Mouse (Mus musculus): ENCODE data around the gene Hyal1. TPM values are rescaled to one million over a fixed set of nuclear protein-coding genes. Genes with fewer than 3 reads are reported as not detected.

Gene Hyal1
- polyA plus RNA-seq, 1 experiment from 2014 or later: 3.2 TPM

GRCm38 (mm10) chr9:107575579-107576356 lies 959 bp upstream of the Hyal1 start:
- peaks cover 90% of the 10 kb centered on the region for H3K4me1 ChIP-seq (replicated peaks)
- no peaks in the 10 kb centered on the region for H3K27me3 ChIP-seq
- peak overlapping the region; percentile 0; the same call in 1 of the 2 replicates for H3K4me2 ChIP-seq
- peak overlapping the region; percentile 84 for H3K27ac ChIP-seq (replicated peaks)
- ATAC-seq (ENCODE audit: insufficient read depth): no peak
- H3K4me3 ChIP-seq (replicated peaks): no peak overlapping the region
- WGBS (ENCODE audit: insufficient replicate concordance): 73% methylated on average over 14 of the region's 14 CpGs
- no peaks in the 10 kb centered on the region for H3K9me3 ChIP-seq (replicated peaks)
- no peak overlapping the region for H3K9ac ChIP-seq
- peaks cover 33% of the 10 kb centered on the region for H3K36me3 ChIP-seq (replicated peaks)

GRCm38 (mm10) chr9:107577871-107578270 lies 1.1 kb downstream of the Hyal1 start:
- Histone ChIP-seq H3K4me2 (peak overlapping the region; percentile 76), H3K36me3 (replicated peaks) (peaks cover 16% of the 10 kb centered on the region), H3K9ac (no peak overlapping the region), H3K4me3 (replicated peaks) (no peak overlapping the region), H3K27me3 (no peaks in the 10 kb centered on the region), H3K27ac (replicated peaks) (0 out of 2 replicates have a peak overlapping the region, but pooled peaks have one; percentile 69), H3K9me3 (replicated peaks) (no peaks in the 10 kb centered on the region), H3K4me1 (replicated peaks) (peaks cover 89% of the 10 kb centered on the region)
- ATAC-seq (ENCODE audit: insufficient read depth): no peak
- 84% methylated on average over 10 of the region's 10 CpGs for WGBS (ENCODE audit: insufficient replicate concordance)

GRCm38 (mm10) chr9:107578587-107578986 lies 1.9 kb downstream of the Hyal1 start, which contains the start of gene Naa80:
TSS of gene Naa80 (plus strand) at chr9:107578887.
- H3K4me2 ChIP-seq: peak within 1 kb of the TSS; percentile 80
- H3K36me3 ChIP-seq (replicated peaks): peaks cover 17% of the 10 kb centered on the region
- no peak within 1 kb of the TSS for H3K4me3 ChIP-seq (replicated peaks)
- peaks cover 88% of the 10 kb centered on the region for H3K4me1 ChIP-seq (replicated peaks)
- no peak for ATAC-seq (ENCODE audit: insufficient read depth)
- WGBS (ENCODE audit: insufficient replicate concordance): 73% methylated on average over 3 of the region's 3 CpGs
- H3K9me3 ChIP-seq (replicated peaks): no peaks in the 10 kb centered on the region
- H3K27me3 ChIP-seq: no peaks in the 10 kb centered on the region
- no peak within 1 kb of the TSS; the same call in 1 of the 2 replicates for H3K9ac ChIP-seq
- H3K27ac ChIP-seq (replicated peaks): peak within 1 kb of the TSS; percentile 96

GRCm38 (mm10) chr9:107579023-107579900 lies 2.5 kb downstream of the Hyal1 start:
- 88% methylated on average over 14 of the region's 14 CpGs for WGBS (ENCODE audit: insufficient replicate concordance)

GRCm38 (mm10) chr9:107580501-107581317 lies 4.0 kb downstream of the Hyal1 start, which contains the start of gene Hyal3:
TSS of gene Hyal3 (plus strand) at chr9:107580818.
- WGBS (ENCODE audit: insufficient replicate concordance): under 1% methylated on average over 32 of the region's 32 CpGs
- ATAC-seq (ENCODE audit: insufficient read depth): peak; percentile 79
- Histone ChIP-seq H3K4me1 (replicated peaks) (peaks cover 94% of the 10 kb centered on the region), H3K27ac (replicated peaks) (peak within 1 kb of the TSS; percentile 96), H3K36me3 (replicated peaks) (peaks cover 22% of the 10 kb centered on the region), H3K27me3 (no peaks in the 10 kb centered on the region), H3K4me2 (peak within 1 kb of the TSS; percentile 80), H3K4me3 (replicated peaks) (peak within 1 kb of the TSS; percentile 64), H3K9ac (peak within 1 kb of the TSS; percentile 70), H3K9me3 (replicated peaks) (no peaks in the 10 kb centered on the region)

More at GRCm38 (mm10) chr9:107579023-107579900, 2.5 kb downstream of the Hyal1 start:
- Histone ChIP-seq H3K27me3 (no peaks in the 10 kb centered on the region), H3K4me2 (0 out of 2 replicates have a peak overlapping the region, but pooled peaks have one; percentile 80), H3K9ac (no peak overlapping the region), H3K9me3 (replicated peaks) (no peaks in the 10 kb centered on the region), H3K4me3 (replicated peaks) (no peak overlapping the region), H3K4me1 (replicated peaks) (peaks cover 92% of the 10 kb centered on the region), H3K36me3 (replicated peaks) (peaks cover 20% of the 10 kb centered on the region), H3K27ac (replicated peaks) (peak overlapping the region; percentile 96)
- ATAC-seq (ENCODE audit: insufficient read depth): no peak

- H3K4me1 ChIP-seq (replicated peaks): peaks cover 94% of the 10 kb centered on the region
Measured at GRCm38 (mm10) chr9:107581584-107581983, 4.9 kb downstream of the Hyal1 start.

GRCm38 (mm10) chr9:107582509-107583062 lies 5.9 kb downstream of the Hyal1 start:
- Histone ChIP-seq H3K36me3 (replicated peaks) (peaks cover 22% of the 10 kb centered on the region), H3K27me3 (no peaks in the 10 kb centered on the region), H3K4me1 (replicated peaks) (peaks cover 89% of the 10 kb centered on the region), H3K4me3 (replicated peaks) (no peak overlapping the region), H3K9me3 (replicated peaks) (no peaks in the 10 kb centered on the region), H3K4me2 (peak overlapping the region; percentile 80; the same call in 1 of the 2 replicates), H3K27ac (replicated peaks) (peak overlapping the region; percentile 96), H3K9ac (peak overlapping the region; percentile 70; the same call in 1 of the 2 replicates)
- ATAC-seq (ENCODE audit: insufficient read depth): no peak
- WGBS (ENCODE audit: insufficient replicate concordance): 81% methylated on average over 7 of the region's 7 CpGs

More at GRCm38 (mm10) chr9:107581584-107581983, 4.9 kb downstream of the Hyal1 start:
- Histone ChIP-seq H3K36me3 (replicated peaks) (peaks cover 22% of the 10 kb centered on the region), H3K9ac (peak overlapping the region; percentile 70), H3K4me3 (replicated peaks) (peak overlapping the region; percentile 64), H3K27me3 (no peaks in the 10 kb centered on the region), H3K9me3 (replicated peaks) (no peaks in the 10 kb centered on the region), H3K27ac (replicated peaks) (peak overlapping the region; percentile 96), H3K4me2 (peak overlapping the region; percentile 80)
- no peak for ATAC-seq (ENCODE audit: insufficient read depth)
- WGBS (ENCODE audit: insufficient replicate concordance): 23% methylated on average over 4 of the region's 4 CpGs

GRCm38 (mm10) chr9:107583174-107583573 lies 6.4 kb downstream of the Hyal1 start:
- peaks cover 83% of the 10 kb centered on the region for H3K4me1 ChIP-seq (replicated peaks)
- H3K9ac ChIP-seq: no peak overlapping the region

GRCm38 (mm10) chr9:107586504-107586903 lies 9.8 kb downstream of the Hyal1 start:
- Histone ChIP-seq H3K27me3 (no peaks in the 10 kb centered on the region), H3K4me2 (peak overlapping the region; percentile 82), H3K4me3 (replicated peaks) (peak overlapping the region; percentile 78), H3K9me3 (replicated peaks) (no peaks in the 10 kb centered on the region), H3K27ac (replicated peaks) (peak overlapping the region; percentile 96), H3K4me1 (replicated peaks) (peaks cover 86% of the 10 kb centered on the region), H3K36me3 (replicated peaks) (peaks cover 47% of the 10 kb centered on the region), H3K9ac (peak overlapping the region; percentile 57)
- 77% methylated on average over 5 of the region's 5 CpGs for WGBS (ENCODE audit: insufficient replicate concordance)
- ATAC-seq (ENCODE audit: insufficient read depth): no peak

More at GRCm38 (mm10) chr9:107583174-107583573, 6.4 kb downstream of the Hyal1 start:
- no peak overlapping the region for H3K4me2 ChIP-seq
- peak overlapping the region; percentile 96; the same call in 1 of the 2 replicates for H3K27ac ChIP-seq (replicated peaks)
- no peaks in the 10 kb centered on the region for H3K27me3 ChIP-seq
- no peak for ATAC-seq (ENCODE audit: insufficient read depth)
- H3K36me3 ChIP-seq (replicated peaks): peaks cover 22% of the 10 kb centered on the region
- no peak overlapping the region for H3K4me3 ChIP-seq (replicated peaks)
- no peaks in the 10 kb centered on the region for H3K9me3 ChIP-seq (replicated peaks)
- 87% methylated on average over 14 of the region's 14 CpGs for WGBS (ENCODE audit: insufficient replicate concordance)
